Mouse (Mus musculus) megakaryocyte, adult 5-6 weeks (primary cell): ENCODE data around the gene Nlrp14. TPM values are rescaled to one million over a fixed set of nuclear protein-coding genes. Genes with fewer than 3 reads are reported as not detected.
"Not testable (repeated sequence)": the region's sequence is repeated elsewhere in the genome, so short reads cannot be mapped to it uniquely, and the experiment has no call there.

Source experiments
- ATAC-seq: 2 replicates; pipeline ENCODE4 v1.8.0; 2016; ENCODE audit warnings: mild to moderate bottlenecking, inconsistent platforms; ENCODE audit not compliant: poor library complexity, severe bottlenecking
- total RNA-seq, 2 experiments: library from RNA; stranded (forward) in 1 of 2; stranded (reverse) in 1 of 2; fragments of 153-499, 151-499 nt in 1 of 2; fragments of 221-1000, 200-1000 nt in 1 of 2; gene quantifications; 2 replicates each; pipeline versions ENCODE4 v1.2.3 to v1.2.4; 2015 to 2017

The Nlrp14 gene
- total RNA-seq (2015) (not detected in 2 replicates), total RNA-seq (2017) (not detected in 2 replicates)

GRCm38 (mm10) chr7:107166690-107167089, at the start of gene Nlrp14:
TSS of gene Nlrp14 (plus strand) at chr7:107166990.
- no peak for ATAC-seq

GRCm38 (mm10) chr7:107130983-107131382, 35.8 kb upstream of the Nlrp14 start, which contains the start of gene Olfr715:
TSS of gene Olfr715 (minus strand) at chr7:107131083.
- not testable (repeated sequence) for ATAC-seq

GRCm38 (mm10) chr7:107138027-107138426, 28.8 kb upstream of the Nlrp14 start, which contains the start of gene Olfr716:
TSS of gene Olfr716 (plus strand) at chr7:107138327.
- not testable (repeated sequence) for ATAC-seq

GRCm38 (mm10) chr7:107180406-107180805, 13.6 kb downstream of the Nlrp14 start:
- no peak for ATAC-seq

GRCm38 (mm10) chr7:107201817-107202216, 35.0 kb downstream of the Nlrp14 start:
- ATAC-seq: no peak

- ATAC-seq: no peak
Measured at GRCm38 (mm10) chr7:107207843-107208242, 41.1 kb downstream of the Nlrp14 start.

GRCm38 (mm10) chr7:107209204-107209860, 42.5 kb downstream of the Nlrp14 start, which contains the start of gene Rbmxl2:
TSS of gene Rbmxl2 (plus strand) at chr7:107209445.
- no peak for ATAC-seq

GRCm38 (mm10) chr7:107210126-107210576, 43.4 kb downstream of the Nlrp14 start:
- ATAC-seq: no peak

GRCm38 (mm10) chr7:107215723-107216122, 48.9 kb downstream of the Nlrp14 start:
- no peak for ATAC-seq

- ATAC-seq: no peak
Measured at GRCm38 (mm10) chr7:107216845-107217244, 50.1 kb downstream of the Nlrp14 start.

- ATAC-seq: no peak
Measured at GRCm38 (mm10) chr7:107236854-107237253, 70.1 kb downstream of the Nlrp14 start.

GRCm38 (mm10) chr7:107237498-107237897, 70.7 kb downstream of the Nlrp14 start:
- ATAC-seq: no peak

GRCm38 (mm10) chr7:107241371-107241883, 74.6 kb downstream of the Nlrp14 start:
- ATAC-seq: no peak

Other genes starting within 250 kb of the Nlrp14 start
- not detected in 2 replicates for gene Olfr709-ps1, start 234.8 kb upstream of the Nlrp14 start, total RNA-seq (2015)
- not detected in 2 replicates for gene Olfr709-ps1, start 234.8 kb upstream of the Nlrp14 start, total RNA-seq (2017)
- gene Olfr710, start 218.7 kb upstream of the Nlrp14 start, total RNA-seq (2015): not detected in 2 replicates
- gene Olfr710, start 218.7 kb upstream of the Nlrp14 start, total RNA-seq (2017): not detected in 2 replicates
- gene Olfr6, start 203.1 kb upstream of the Nlrp14 start, total RNA-seq (2015): not detected in 2 replicates
- not detected in 2 replicates for gene Olfr6, start 203.1 kb upstream of the Nlrp14 start, total RNA-seq (2017)
- not detected in 2 replicates for gene Olfr711, start 191.5 kb upstream of the Nlrp14 start, total RNA-seq (2015)
- not detected in 2 replicates for gene Olfr711, start 191.5 kb upstream of the Nlrp14 start, total RNA-seq (2017)
- not detected in 2 replicates for gene Olfr2, start 160.9 kb upstream of the Nlrp14 start, total RNA-seq (2015)
- under 0.01 TPM in 1 of 2 replicates, not detected in the other for gene Olfr2, start 160.9 kb upstream of the Nlrp14 start, total RNA-seq (2017)
- not detected in 2 replicates for gene Olfr713, start 135.8 kb upstream of the Nlrp14 start, total RNA-seq (2015)
- not detected in 2 replicates for gene Olfr713, start 135.8 kb upstream of the Nlrp14 start, total RNA-seq (2017)
- gene Olfr714, start 96.0 kb upstream of the Nlrp14 start, total RNA-seq (2015): not detected in 2 replicates
- not detected in 2 replicates for gene Olfr714, start 96.0 kb upstream of the Nlrp14 start, total RNA-seq (2017)
- not detected in 2 replicates for gene Olfr17, start 73.8 kb upstream of the Nlrp14 start, total RNA-seq (2015)
- not detected in 2 replicates for gene Olfr17, start 73.8 kb upstream of the Nlrp14 start, total RNA-seq (2017)
- not detected in 2 replicates for gene Olfr715b, start 56.6 kb upstream of the Nlrp14 start, total RNA-seq (2015)
- gene Olfr715b, start 56.6 kb upstream of the Nlrp14 start, total RNA-seq (2017): not detected in 2 replicates
- gene Olfr715, start 35.9 kb upstream of the Nlrp14 start, total RNA-seq (2015): not detected in 2 replicates
- gene Olfr715, start 35.9 kb upstream of the Nlrp14 start, total RNA-seq (2017): not detected in 2 replicates
- gene Olfr716, start 28.7 kb upstream of the Nlrp14 start, total RNA-seq (2015): not detected in 2 replicates
- gene Olfr716, start 28.7 kb upstream of the Nlrp14 start, total RNA-seq (2017): 0.07 TPM in 1 of 2 replicates, not detected in the other
- not detected in 2 replicates for gene Rbmxl2, start 42.5 kb downstream of the Nlrp14 start, total RNA-seq (2015)
- gene Rbmxl2, start 42.5 kb downstream of the Nlrp14 start, total RNA-seq (2017): not detected in 2 replicates
- not detected in 2 replicates for gene Syt9, start 203.7 kb downstream of the Nlrp14 start, total RNA-seq (2015)
- gene Syt9, start 203.7 kb downstream of the Nlrp14 start, total RNA-seq (2017): not detected in 2 replicates